Mouse (Mus musculus): ENCODE measurements around the gene Babam2. TPM values are rescaled to one million over a fixed set of nuclear protein-coding genes. Genes with fewer than 3 reads are reported as not detected.

Gene Babam2
- polyA plus RNA-seq, 1 experiment from 2014 or later = 32.2 TPM

- Histone ChIP-seq H3K4me2 (replicated peaks) (no peak overlapping the region), H3K36me3 (no peaks in the 10 kb centered on the region), H3K27ac (no peak overlapping the region), H3K4me3 (no peak overlapping the region), H3K4me1 (no peaks in the 10 kb centered on the region), H3K27me3 (no peaks in the 10 kb centered on the region), H3K9ac (no peak overlapping the region), H3K9me3 (no peaks in the 10 kb centered on the region)
- no peak for ATAC-seq (ENCODE audit: insufficient number of reproducible peaks, insufficient read depth, low FRiP score, low TSS enrichment)
- 35% methylated on average over 5 of the region's 5 CpGs for WGBS
Observed at GRCm38 (mm10) chr5:31902891-31903290, 205.4 kb downstream of the Babam2 start.

- Histone ChIP-seq H3K27ac (no peak overlapping the region), H3K36me3 (no peaks in the 10 kb centered on the region), H3K27me3 (no peaks in the 10 kb centered on the region), H3K9me3 (no peaks in the 10 kb centered on the region), H3K4me1 (no peaks in the 10 kb centered on the region), H3K4me2 (replicated peaks) (no peak overlapping the region), H3K4me3 (no peak overlapping the region), H3K9ac (no peak overlapping the region)
- no peak for ATAC-seq (ENCODE audit: insufficient number of reproducible peaks, insufficient read depth, low FRiP score, low TSS enrichment)
- WGBS = 72% methylated on average over 6 of the region's 6 CpGs
Observed at GRCm38 (mm10) chr5:31904968-31905683, 207.6 kb downstream of the Babam2 start.

- Histone ChIP-seq H3K9ac (no peak overlapping the region), H3K4me2 (replicated peaks) (no peak overlapping the region), H3K27ac (no peak overlapping the region), H3K27me3 (no peaks in the 10 kb centered on the region), H3K4me1 (no peaks in the 10 kb centered on the region), H3K9me3 (no peaks in the 10 kb centered on the region), H3K36me3 (no peaks in the 10 kb centered on the region), H3K4me3 (no peak overlapping the region)
- WGBS = 71% methylated on average over 7 of the region's 7 CpGs
- ATAC-seq (ENCODE audit: insufficient number of reproducible peaks, insufficient read depth, low FRiP score, low TSS enrichment) = no peak
Observed at GRCm38 (mm10) chr5:31905808-31906207, 208.3 kb downstream of the Babam2 start.

- Histone ChIP-seq H3K36me3 (no peaks in the 10 kb centered on the region), H3K27me3 (no peaks in the 10 kb centered on the region), H3K4me3 (no peak overlapping the region), H3K4me1 (no peaks in the 10 kb centered on the region), H3K9ac (no peak overlapping the region), H3K4me2 (replicated peaks) (no peak overlapping the region), H3K27ac (no peak overlapping the region), H3K9me3 (no peaks in the 10 kb centered on the region)
- ATAC-seq (ENCODE audit: insufficient number of reproducible peaks, insufficient read depth, low FRiP score, low TSS enrichment) = no peak
- 79% methylated on average over 7 of the region's 7 CpGs for WGBS
Observed at GRCm38 (mm10) chr5:31906286-31906951, 208.9 kb downstream of the Babam2 start.

GRCm38 (mm10) chr5:31907959-31908358 is 210.5 kb downstream of the Babam2 start:
- no peak for ATAC-seq (ENCODE audit: insufficient number of reproducible peaks, insufficient read depth, low FRiP score, low TSS enrichment)
- Histone ChIP-seq H3K4me1 (no peaks in the 10 kb centered on the region), H3K9me3 (no peaks in the 10 kb centered on the region), H3K9ac (no peak overlapping the region), H3K4me2 (replicated peaks) (no peak overlapping the region), H3K27ac (no peak overlapping the region), H3K4me3 (no peak overlapping the region), H3K36me3 (no peaks in the 10 kb centered on the region), H3K27me3 (no peaks in the 10 kb centered on the region)
- 94% methylated on average over 2 of the region's 2 CpGs for WGBS

GRCm38 (mm10) chr5:31908818-31909217 is 211.3 kb downstream of the Babam2 start:
- no peak overlapping the region for H3K9ac ChIP-seq
- H3K4me3 ChIP-seq = no peak overlapping the region
- 83% methylated on average over 2 of the region's 2 CpGs for WGBS
- no peaks in the 10 kb centered on the region for H3K4me1 ChIP-seq
- H3K9me3 ChIP-seq = no peaks in the 10 kb centered on the region
- ATAC-seq (ENCODE audit: insufficient number of reproducible peaks, insufficient read depth, low FRiP score, low TSS enrichment) = no peak
- H3K36me3 ChIP-seq = no peaks in the 10 kb centered on the region
- no peaks in the 10 kb centered on the region for H3K27me3 ChIP-seq
- H3K4me2 ChIP-seq (replicated peaks) = no peak overlapping the region
- no peak overlapping the region for H3K27ac ChIP-seq

- Histone ChIP-seq H3K36me3 (no peaks in the 10 kb centered on the region), H3K27ac (no peak overlapping the region), H3K9me3 (no peaks in the 10 kb centered on the region), H3K27me3 (no peaks in the 10 kb centered on the region), H3K4me3 (no peak overlapping the region), H3K4me2 (replicated peaks) (no peak overlapping the region), H3K4me1 (peaks cover 2% of the 10 kb centered on the region; the same call in 1 of the 2 replicates), H3K9ac (no peak overlapping the region)
- ATAC-seq (ENCODE audit: insufficient number of reproducible peaks, insufficient read depth, low FRiP score, low TSS enrichment) = no peak
- 79% methylated on average over 7 of the region's 7 CpGs for WGBS
Observed at GRCm38 (mm10) chr5:31916241-31916640, 218.8 kb downstream of the Babam2 start.

- Histone ChIP-seq H3K4me3 (no peak overlapping the region), H3K36me3 (no peaks in the 10 kb centered on the region), H3K4me2 (replicated peaks) (no peak overlapping the region), H3K27ac (no peak overlapping the region), H3K4me1 (peaks cover 2% of the 10 kb centered on the region; the same call in 1 of the 2 replicates), H3K9ac (no peak overlapping the region), H3K27me3 (no peaks in the 10 kb centered on the region), H3K9me3 (no peaks in the 10 kb centered on the region)
- WGBS = 79% methylated on average over 4 of the region's 4 CpGs
- no peak for ATAC-seq (ENCODE audit: insufficient number of reproducible peaks, insufficient read depth, low FRiP score, low TSS enrichment)
Observed at GRCm38 (mm10) chr5:31918566-31918965, 221.1 kb downstream of the Babam2 start.

GRCm38 (mm10) chr5:31920129-31920528 is 222.6 kb downstream of the Babam2 start:
- H3K4me3 ChIP-seq = no peak overlapping the region
- no peaks in the 10 kb centered on the region for H3K27me3 ChIP-seq
- no peak overlapping the region for H3K27ac ChIP-seq
- H3K9me3 ChIP-seq = no peaks in the 10 kb centered on the region
- no peak for ATAC-seq (ENCODE audit: insufficient number of reproducible peaks, insufficient read depth, low FRiP score, low TSS enrichment)
- H3K4me1 ChIP-seq = peaks cover 2% of the 10 kb centered on the region; the same call in 1 of the 2 replicates
- no peak overlapping the region for H3K9ac ChIP-seq
- H3K36me3 ChIP-seq = no peaks in the 10 kb centered on the region
- H3K4me2 ChIP-seq (replicated peaks) = no peak overlapping the region

- no peak for ATAC-seq (ENCODE audit: insufficient number of reproducible peaks, insufficient read depth, low FRiP score, low TSS enrichment)
- Histone ChIP-seq H3K9ac (no peak overlapping the region), H3K4me3 (no peak overlapping the region)
Observed at GRCm38 (mm10) chr5:31920890-31921289, 223.4 kb downstream of the Babam2 start.

GRCm38 (mm10) chr5:31924075-31924474 is 226.6 kb downstream of the Babam2 start:
- no peak overlapping the region for H3K9ac ChIP-seq
- peaks cover 2% of the 10 kb centered on the region; the same call in 1 of the 2 replicates for H3K4me1 ChIP-seq
- no peaks in the 10 kb centered on the region for H3K27me3 ChIP-seq
- no peak overlapping the region for H3K27ac ChIP-seq
- H3K4me3 ChIP-seq = no peak overlapping the region
- H3K9me3 ChIP-seq = no peaks in the 10 kb centered on the region
- no peaks in the 10 kb centered on the region for H3K36me3 ChIP-seq
- no peak overlapping the region for H3K4me2 ChIP-seq (replicated peaks)
- no peak for ATAC-seq (ENCODE audit: insufficient number of reproducible peaks, insufficient read depth, low FRiP score, low TSS enrichment)

More at GRCm38 (mm10) chr5:31920890-31921289, 223.4 kb downstream of the Babam2 start:
- no peak overlapping the region for H3K27ac ChIP-seq
- 78% methylated on average over 1 of the region's 1 CpGs for WGBS
- H3K4me2 ChIP-seq (replicated peaks) = no peak overlapping the region
- H3K36me3 ChIP-seq = no peaks in the 10 kb centered on the region
- H3K9me3 ChIP-seq = no peaks in the 10 kb centered on the region
- H3K4me1 ChIP-seq = peaks cover 2% of the 10 kb centered on the region; the same call in 1 of the 2 replicates
- H3K27me3 ChIP-seq = no peaks in the 10 kb centered on the region

- 84% methylated on average over 1 of the region's 1 CpGs for WGBS
- no peaks in the 10 kb centered on the region for H3K9me3 ChIP-seq
- ATAC-seq (ENCODE audit: insufficient number of reproducible peaks, insufficient read depth, low FRiP score, low TSS enrichment) = no peak
- no peaks in the 10 kb centered on the region for H3K27me3 ChIP-seq
- H3K27ac ChIP-seq = no peak overlapping the region
- H3K4me1 ChIP-seq = peaks cover 11% of the 10 kb centered on the region; the same call in 1 of the 2 replicates
- H3K4me3 ChIP-seq = no peak overlapping the region
- no peaks in the 10 kb centered on the region for H3K36me3 ChIP-seq
- H3K9ac ChIP-seq = no peak overlapping the region
- no peak overlapping the region for H3K4me2 ChIP-seq (replicated peaks)
Observed at GRCm38 (mm10) chr5:31926551-31926950, 229.1 kb downstream of the Babam2 start.

Data from embryonic facial prominence, embryonic 12.5 days (tissue).